Mouse (Mus musculus) stomach, embryonic 16.5 days (tissue): ENCODE results near the gene Lyrm7. TPM values are rescaled to one million over a fixed set of nuclear protein-coding genes. Genes with fewer than 3 reads are reported as not detected.
A peak's percentile ranks its signal among the peaks of the same experiment; 100 is the strongest.

ENCODE experiments used
- ATAC-seq: fragments of 200-750 bp; cut with Nextera tagmentation; 2 replicates; pipeline ENCODE4 v1.8.0; 2017; ENCODE audit warnings: moderate number of reproducible peaks, moderate TSS enrichment; ENCODE audit not compliant: insufficient read depth, low FRiP score
- H3K27ac ChIP-seq: fragments of 300-500 bp; sonication (generic); 2 replicates; pipeline ENCODE4 v1.5.1; 2014; ENCODE audit warnings: low read length
- H3K27me3 ChIP-seq: fragments of 300-500 bp; sonication (generic); 2 replicates; pipeline ENCODE4 v1.6.1; 2014; ENCODE audit warnings: low read length, control low read depth, mixed read lengths; ENCODE audit not compliant: control insufficient read depth, insufficient read depth
- H3K36me3 ChIP-seq: fragments of 300-500 bp; sonication (generic); 2 replicates; pipeline ENCODE4 v1.6.1; 2014; ENCODE audit warnings: low read length; ENCODE audit not compliant: control insufficient read depth, insufficient read depth
- H3K4me1 ChIP-seq: fragments of 300-500 bp; sonication (generic); 2 replicates; pipeline ENCODE4 v1.6.1; 2014; ENCODE audit warnings: low read length, control low read depth, mixed read lengths; ENCODE audit not compliant: control insufficient read depth, insufficient read depth
- H3K4me2 ChIP-seq: fragments of 300-500 bp; sonication (generic); 2 replicates; pipeline ENCODE4 v1.6.1; 2014; ENCODE audit warnings: low read depth, low read length, mixed read lengths
- H3K4me3 ChIP-seq: fragments of 300-500 bp; sonication (generic); replicated peaks from 2 replicates; pipeline ENCODE4 v1.5.1; 2014; ENCODE audit warnings: mild to moderate bottlenecking, low read length
- H3K9ac ChIP-seq: fragments of 300-500 bp; sonication (generic); 2 replicates; pipeline ENCODE4 v1.6.1; 2014; ENCODE audit warnings: low read length
- H3K9me3 ChIP-seq: fragments of 300-500 bp; sonication (generic); replicated peaks from 2 replicates; pipeline ENCODE4 v1.6.1; 2016; ENCODE audit warnings: low read length, control low read depth; ENCODE audit not compliant: control insufficient read depth
- WGBS: fragments of 180-500 bp; shearing (Covaris S2); extraction: QIAGEN DNeasy Blood & Tissue Kit; methylation state at CpG from one replicate; pipeline ENCODE4 v1.1.7; 2014; 5-methylcytosine and 5-hydroxymethylcytosine counted together
- polyA plus RNA-seq: library from polyadenylated mRNA; unstranded; fragments of >200 nt; fragmentation: Nextera tagmentation; extraction: Ambion mirVana; gene quantifications from 2 replicates; pipeline ENCODE4 v1.2.1, GENCODE M21; 2015

Lyrm7 gene
- polyA plus RNA-seq, 1 experiment from 2014 or later = 10.5 TPM

DNA sequence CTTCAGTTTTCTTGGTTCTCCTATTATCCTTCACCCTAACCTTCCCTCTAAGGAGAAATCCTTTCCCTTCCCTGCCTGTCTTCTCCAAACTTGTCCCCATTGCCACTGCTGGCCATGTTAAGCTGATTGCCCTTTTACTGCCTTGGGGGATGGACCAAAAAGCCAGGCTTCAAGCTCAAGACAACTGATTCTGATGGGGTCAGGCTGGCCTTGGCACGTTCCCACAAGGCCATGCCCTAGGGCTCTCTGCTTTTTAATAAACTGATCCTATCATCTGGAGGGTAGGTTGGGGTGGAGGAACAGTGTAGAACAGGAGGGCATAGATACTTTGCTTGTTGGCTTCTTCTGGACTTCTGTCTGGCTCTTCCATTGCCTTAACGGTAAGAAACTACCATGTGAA is 24.7 kb upstream of the Lyrm7 start:
- no peaks in the 10 kb centered on the region for H3K27me3 ChIP-seq
- no peak overlapping the region for H3K4me2 ChIP-seq
- H3K4me1 ChIP-seq = peaks cover 10% of the 10 kb centered on the region
- no peak for ATAC-seq
- no peak overlapping the region for H3K4me3 ChIP-seq
- no peak overlapping the region for H3K9ac ChIP-seq
- no peaks in the 10 kb centered on the region for H3K36me3 ChIP-seq
- H3K9me3 ChIP-seq = no peaks in the 10 kb centered on the region
- peak overlapping the region; percentile 26; the same call in 1 of the 2 replicates for H3K27ac ChIP-seq
- WGBS = 85% methylated on average over 2 of the region's 2 CpGs

DNA sequence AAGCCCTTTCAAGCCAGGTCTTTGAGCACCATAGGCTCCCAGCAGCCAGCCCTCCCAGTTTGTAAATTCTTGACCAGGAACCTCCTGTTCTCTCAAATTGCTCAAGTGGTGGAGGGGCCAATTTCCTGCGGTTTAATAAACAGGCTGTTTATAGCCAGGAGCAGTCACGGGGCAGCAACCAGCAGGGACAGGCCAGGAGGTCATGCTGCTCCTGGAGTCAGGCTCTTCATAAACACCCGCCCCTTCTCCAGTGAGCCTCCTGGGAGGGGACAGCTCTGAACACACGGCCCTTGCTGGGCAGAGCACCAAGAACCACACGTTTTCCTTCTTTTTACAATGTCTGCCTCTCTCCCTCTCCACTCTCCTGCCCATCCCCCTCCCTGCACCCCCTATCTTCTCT is 24.2 kb upstream of the Lyrm7 start:
- no peak overlapping the region for H3K9ac ChIP-seq
- H3K4me1 ChIP-seq = peaks cover 10% of the 10 kb centered on the region
- no peaks in the 10 kb centered on the region for H3K36me3 ChIP-seq
- 18% methylated on average over 5 of the region's 5 CpGs for WGBS
- peak overlapping the region; percentile 26 for H3K27ac ChIP-seq
- ATAC-seq = peak; percentile 45; the same call in 1 of the 2 replicates
- H3K4me3 ChIP-seq = no peak overlapping the region
- H3K4me2 ChIP-seq = no peak overlapping the region
- H3K27me3 ChIP-seq = no peaks in the 10 kb centered on the region
- H3K9me3 ChIP-seq = no peaks in the 10 kb centered on the region

DNA sequence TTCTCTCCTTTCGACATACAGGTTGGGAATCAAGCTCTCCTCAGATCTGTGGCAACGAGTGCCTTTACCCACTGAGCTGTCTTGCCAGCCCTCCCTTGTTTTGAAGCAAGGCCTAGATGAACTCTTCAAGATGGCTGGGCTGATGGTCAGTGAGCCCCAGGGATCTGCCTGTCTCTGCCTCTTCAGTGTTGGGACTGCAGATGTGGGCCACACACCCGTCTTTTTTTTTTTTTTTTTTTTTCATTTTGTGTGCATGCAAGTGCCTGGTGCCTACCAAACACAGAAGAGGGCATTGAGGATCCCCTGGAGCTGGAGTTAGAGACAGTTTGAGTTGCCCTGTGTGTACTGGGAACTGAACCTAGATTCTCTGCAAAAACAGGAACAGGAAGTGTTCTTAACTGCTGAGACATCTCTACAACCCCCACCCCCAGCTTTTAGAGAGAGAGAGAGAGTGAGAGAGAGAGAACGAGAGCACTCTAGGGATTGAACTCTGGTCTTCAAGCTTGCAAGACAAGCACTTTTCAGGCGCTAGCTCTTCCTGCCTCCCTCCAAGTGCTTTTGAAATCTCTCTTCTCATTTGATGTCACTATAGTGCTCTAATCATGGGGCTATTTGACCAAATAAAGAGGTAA is 23.6 kb upstream of the Lyrm7 start:
- Histone ChIP-seq H3K36me3 (no peaks in the 10 kb centered on the region), H3K4me1 (peaks cover 10% of the 10 kb centered on the region)
- WGBS = 71% methylated on average over 5 of the region's 5 CpGs

DNA sequence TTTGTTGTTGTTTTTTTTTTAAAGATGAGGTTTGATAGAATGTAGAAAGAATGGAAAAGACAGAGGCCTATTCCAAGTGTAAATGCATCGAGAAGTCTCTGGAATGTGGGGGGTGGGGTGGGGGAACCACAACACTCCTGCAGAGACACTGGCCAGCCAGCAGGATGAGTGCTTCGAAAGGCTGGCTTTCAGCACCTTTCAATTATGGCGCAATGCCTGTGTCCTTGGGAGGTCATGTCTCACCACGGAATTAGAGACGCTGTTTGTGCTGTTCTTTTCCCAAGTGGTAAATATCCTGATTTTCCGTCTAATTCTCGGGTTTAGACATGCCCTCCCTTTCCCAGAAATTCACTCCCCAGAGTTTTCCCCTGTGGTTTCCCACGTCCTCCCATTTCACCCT is 22.0 kb upstream of the Lyrm7 start:
- no peak overlapping the region for H3K27ac ChIP-seq
- no peak for ATAC-seq
- no peaks in the 10 kb centered on the region for H3K27me3 ChIP-seq
- no peak overlapping the region for H3K4me2 ChIP-seq
- no peaks in the 10 kb centered on the region for H3K9me3 ChIP-seq
- no peaks in the 10 kb centered on the region for H3K36me3 ChIP-seq
- WGBS = 39% methylated on average over 8 of the region's 8 CpGs
- H3K4me1 ChIP-seq = peaks cover 10% of the 10 kb centered on the region
- no peak overlapping the region for H3K9ac ChIP-seq
- no peak overlapping the region for H3K4me3 ChIP-seq

More for the DNA sequence above, 23.6 kb upstream of the Lyrm7 start:
- no peaks in the 10 kb centered on the region for H3K9me3 ChIP-seq
- H3K27me3 ChIP-seq = no peaks in the 10 kb centered on the region
- H3K4me2 ChIP-seq = no peak overlapping the region
- ATAC-seq = no peak
- peak overlapping the region; percentile 8; the same call in 1 of the 2 replicates for H3K27ac ChIP-seq
- no peak overlapping the region for H3K4me3 ChIP-seq
- H3K9ac ChIP-seq = no peak overlapping the region

DNA sequence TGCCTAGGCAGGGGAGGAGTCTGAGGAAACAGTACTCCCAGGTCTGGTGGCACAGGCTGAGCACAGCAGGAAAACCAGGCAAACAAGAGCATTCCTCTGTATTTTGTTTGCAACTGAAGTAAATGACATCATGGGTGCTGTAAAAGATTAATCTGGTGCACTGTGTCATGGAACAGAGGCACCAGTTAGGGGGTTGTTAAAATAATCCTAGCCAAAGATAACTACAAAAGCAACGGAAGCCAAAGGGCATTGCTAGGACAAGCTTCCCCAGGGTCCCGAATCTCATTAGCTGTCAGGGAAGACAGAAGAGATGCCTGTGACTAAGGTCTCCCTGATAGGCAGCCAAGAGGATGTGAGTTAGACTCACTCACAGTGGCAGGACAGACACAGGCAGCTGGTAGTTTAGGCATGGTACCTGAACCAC is 20.3 kb upstream of the Lyrm7 start:
- no peaks in the 10 kb centered on the region for H3K27me3 ChIP-seq
- H3K9ac ChIP-seq = no peak overlapping the region
- 14% methylated on average over 2 of the region's 2 CpGs for WGBS
- peaks cover 10% of the 10 kb centered on the region for H3K4me1 ChIP-seq
- no peak overlapping the region for H3K4me2 ChIP-seq
- 0 out of 2 replicates have a peak, but pooled peaks have one; percentile 12 for ATAC-seq
- H3K9me3 ChIP-seq = no peaks in the 10 kb centered on the region
- H3K27ac ChIP-seq = no peak overlapping the region
- no peak overlapping the region for H3K4me3 ChIP-seq
- H3K36me3 ChIP-seq = no peaks in the 10 kb centered on the region

DNA sequence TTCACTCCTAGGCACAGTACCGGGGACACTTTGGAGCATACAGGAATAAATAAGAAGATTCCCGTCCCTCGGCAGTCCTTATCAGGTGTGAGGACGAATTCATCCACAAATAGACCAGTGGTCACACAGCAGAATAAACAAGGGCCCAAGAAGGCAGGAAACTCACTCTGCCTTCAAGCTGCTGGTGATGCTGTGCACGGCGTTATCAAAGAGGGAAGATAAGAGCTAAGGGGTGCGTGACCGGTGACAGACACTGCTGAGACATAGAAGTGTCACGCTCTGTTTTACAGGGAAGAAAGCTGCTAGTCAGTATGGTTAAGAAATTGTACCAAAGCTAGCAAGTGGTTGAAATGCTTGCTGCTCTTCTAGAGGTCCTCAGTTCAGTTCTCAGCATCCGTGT is 19.2 kb upstream of the Lyrm7 start:
- WGBS = 45% methylated on average over 10 of the region's 10 CpGs

DNA sequence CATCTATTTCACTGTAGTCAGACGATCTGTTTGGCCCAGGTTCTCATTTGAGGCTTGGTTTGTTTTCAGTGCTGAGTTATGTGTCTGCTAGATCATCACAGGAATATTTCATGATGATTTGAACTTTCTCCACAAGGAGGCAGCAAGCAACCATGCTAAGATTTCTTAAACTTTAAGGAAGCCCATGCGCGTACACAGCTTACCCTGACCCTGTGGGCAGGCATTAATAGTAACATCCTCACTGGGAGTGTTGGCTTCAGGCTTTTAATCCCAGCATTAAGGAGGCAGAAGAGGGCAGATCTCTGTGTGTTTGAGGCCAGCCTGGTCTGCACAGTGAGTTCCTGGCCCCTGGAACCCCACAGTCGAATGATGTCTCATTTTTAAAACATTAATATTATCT is 18.7 kb upstream of the Lyrm7 start:
- Histone ChIP-seq H3K27ac (no peak overlapping the region), H3K4me2 (no peak overlapping the region), H3K27me3 (no peaks in the 10 kb centered on the region), H3K4me3 (no peak overlapping the region), H3K9me3 (no peaks in the 10 kb centered on the region), H3K36me3 (no peaks in the 10 kb centered on the region), H3K4me1 (0 out of 2 replicates have a peak, but pooled peaks cover 5% of the 10 kb centered on the region), H3K9ac (no peak overlapping the region)
- 24% methylated on average over 4 of the region's 4 CpGs for WGBS
- peak; percentile 45; the same call in 1 of the 2 replicates for ATAC-seq

More for the DNA sequence above, 19.2 kb upstream of the Lyrm7 start:
- Histone ChIP-seq H3K27me3 (no peaks in the 10 kb centered on the region), H3K27ac (no peak overlapping the region), H3K4me1 (peaks cover 5% of the 10 kb centered on the region; the same call in 1 of the 2 replicates), H3K36me3 (no peaks in the 10 kb centered on the region), H3K9ac (no peak overlapping the region), H3K9me3 (no peaks in the 10 kb centered on the region), H3K4me2 (no peak overlapping the region), H3K4me3 (no peak overlapping the region)
- ATAC-seq = no peak

DNA sequence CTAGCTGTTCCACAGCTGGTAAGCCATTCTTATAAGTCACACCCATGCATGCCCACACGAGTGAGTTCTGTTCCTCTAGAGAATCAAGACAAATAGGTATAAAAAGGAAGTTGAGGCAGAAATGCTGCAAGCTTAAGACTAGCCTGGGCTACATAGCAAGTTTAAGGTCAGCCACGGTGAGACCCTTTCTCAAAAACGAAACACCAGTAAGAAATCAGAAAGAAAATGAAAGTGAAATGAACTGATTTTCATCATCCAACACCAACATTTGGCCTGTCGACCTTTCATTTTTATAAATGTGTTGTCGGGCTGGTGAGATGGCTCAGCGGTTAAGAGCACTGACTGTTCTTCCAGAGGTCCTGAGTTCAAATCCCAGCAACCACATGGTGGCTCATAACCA is 18.2 kb upstream of the Lyrm7 start:
- H3K9me3 ChIP-seq = no peaks in the 10 kb centered on the region
- no peaks in the 10 kb centered on the region for H3K27me3 ChIP-seq
- H3K36me3 ChIP-seq = peaks cover 5% of the 10 kb centered on the region; the same call in 1 of the 2 replicates
- H3K4me3 ChIP-seq = no peak overlapping the region
- H3K27ac ChIP-seq = no peak overlapping the region
- H3K9ac ChIP-seq = no peak overlapping the region
- H3K4me1 ChIP-seq = 0 out of 2 replicates have a peak, but pooled peaks cover 5% of the 10 kb centered on the region
- no peak for ATAC-seq
- WGBS = 74% methylated on average over 6 of the region's 6 CpGs
- no peak overlapping the region for H3K4me2 ChIP-seq

DNA sequence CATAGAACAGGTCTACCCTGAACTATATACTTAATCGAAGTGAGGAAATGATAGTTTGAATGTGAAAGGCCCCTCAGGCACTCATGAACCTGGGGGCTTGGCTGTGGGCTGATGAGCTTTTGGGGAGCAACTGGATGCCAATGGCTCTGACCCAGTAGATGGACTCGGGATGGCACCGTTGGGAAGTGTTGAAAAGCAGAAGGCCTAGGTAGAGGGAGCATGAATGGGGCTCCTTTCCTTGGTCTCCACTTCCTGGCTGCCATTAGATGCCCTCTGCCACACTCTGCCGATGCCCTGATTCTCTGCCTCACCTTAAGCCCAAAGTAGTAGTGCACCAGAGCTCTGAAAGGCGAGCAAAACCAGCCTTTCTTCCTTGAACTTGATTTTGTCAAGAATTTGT is 15.3 kb upstream of the Lyrm7 start:
- no peaks in the 10 kb centered on the region for H3K27me3 ChIP-seq
- no peaks in the 10 kb centered on the region for H3K9me3 ChIP-seq
- no peak overlapping the region for H3K27ac ChIP-seq
- H3K9ac ChIP-seq = no peak overlapping the region
- peaks cover 18% of the 10 kb centered on the region; the same call in 1 of the 2 replicates for H3K36me3 ChIP-seq
- H3K4me2 ChIP-seq = no peak overlapping the region
- H3K4me1 ChIP-seq = 0 out of 2 replicates have a peak, but pooled peaks cover 3% of the 10 kb centered on the region
- H3K4me3 ChIP-seq = no peak overlapping the region
- ATAC-seq = no peak
- WGBS = 87% methylated on average over 5 of the region's 5 CpGs
